Mouse (Mus musculus): ENCODE data around the gene Lama4.

The Lama4 gene

DNA sequence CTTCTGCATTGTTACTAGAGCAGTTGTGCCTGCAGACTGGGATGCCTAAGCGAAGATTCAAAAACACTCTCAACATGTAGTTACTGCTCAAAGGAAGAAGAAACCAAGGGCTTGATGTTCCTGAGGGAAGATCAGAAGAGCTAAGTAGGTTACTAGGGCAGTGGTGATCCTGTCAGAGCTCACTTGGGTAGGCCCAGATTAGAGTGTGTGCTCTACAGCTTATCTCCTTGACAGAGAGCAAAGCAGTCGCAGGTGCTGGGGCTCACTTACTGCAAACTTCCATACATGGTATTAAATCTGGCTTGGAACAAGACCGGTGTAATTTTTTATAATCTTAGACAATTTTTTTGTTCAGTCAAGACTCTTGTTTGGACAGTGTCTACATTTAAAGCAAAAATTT is 172.5 kb downstream of the Lama4 start:
- no peak for DNase-seq (ENCODE audit: low read depth, low spot score)
- Histone ChIP-seq H3K27me3 (ENCODE audit: control insufficient read depth, insufficient read depth, low read length, poor library complexity, severe bottlenecking) (no peaks in the 10 kb centered on the region), H3K36me3 (ENCODE audit: control insufficient read depth, insufficient read depth, low read length, poor library complexity, severe bottlenecking) (0 out of 2 replicates have a peak, but pooled peaks cover 3% of the 10 kb centered on the region)

DNA sequence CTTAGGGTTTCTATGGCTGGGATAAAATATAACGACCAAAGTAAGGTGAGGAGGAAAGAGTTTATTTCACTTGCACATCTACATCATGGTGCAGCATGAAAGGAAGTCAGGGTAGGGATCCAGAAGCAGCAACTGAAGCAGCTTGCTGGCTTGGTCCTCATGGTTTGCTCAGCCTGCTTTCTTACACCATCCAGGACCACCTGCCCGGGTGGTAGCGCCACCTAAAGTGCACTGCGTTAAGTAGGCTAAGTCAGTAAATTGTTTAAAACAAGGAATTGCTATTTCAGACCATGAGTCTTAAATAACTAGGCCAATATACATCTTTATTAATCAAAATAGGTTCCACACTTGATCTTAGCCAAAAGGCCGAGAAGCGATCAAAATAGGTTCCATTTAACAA is 173.4 kb downstream of the Lama4 start:
- H3K36me3 ChIP-seq (ENCODE audit: control insufficient read depth, insufficient read depth, low read length, poor library complexity, severe bottlenecking), result 0 out of 2 replicates have a peak, but pooled peaks cover 3% of the 10 kb centered on the region
- DNase-seq (ENCODE audit: low read depth, low spot score), result no peak

DNA sequence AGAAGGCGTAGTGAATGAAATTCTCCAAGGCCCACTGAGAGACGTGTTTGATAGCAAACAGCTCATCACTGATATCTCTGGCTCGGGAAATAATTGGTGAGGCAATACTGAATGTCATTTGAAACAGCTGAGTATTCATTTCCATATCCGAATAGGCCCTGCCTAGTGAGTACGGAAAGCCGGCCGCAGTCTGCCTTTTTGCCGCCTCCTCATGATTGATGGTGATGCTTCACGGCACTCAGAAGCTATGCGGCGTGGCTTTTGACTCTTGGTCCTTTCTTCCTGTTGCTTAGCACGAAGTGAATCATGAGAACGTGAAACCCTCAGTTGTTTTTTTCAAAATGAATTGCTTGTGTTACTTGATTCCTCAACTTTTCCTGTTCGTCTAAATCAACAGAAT is 175.5 kb downstream of the Lama4 start:
- Histone ChIP-seq H3K36me3 (ENCODE audit: control insufficient read depth, insufficient read depth, low read length, poor library complexity, severe bottlenecking) (peaks cover 7% of the 10 kb centered on the region; the same call in 1 of the 2 replicates), H3K27me3 (ENCODE audit: control insufficient read depth, insufficient read depth, low read length, poor library complexity, severe bottlenecking) (no peaks in the 10 kb centered on the region)
- DNase-seq (ENCODE audit: low read depth, low spot score), result no peak

More for the DNA sequence above, 173.4 kb downstream of the Lama4 start:
- H3K27me3 ChIP-seq (ENCODE audit: control insufficient read depth, insufficient read depth, low read length, poor library complexity, severe bottlenecking), result no peaks in the 10 kb centered on the region

DNA sequence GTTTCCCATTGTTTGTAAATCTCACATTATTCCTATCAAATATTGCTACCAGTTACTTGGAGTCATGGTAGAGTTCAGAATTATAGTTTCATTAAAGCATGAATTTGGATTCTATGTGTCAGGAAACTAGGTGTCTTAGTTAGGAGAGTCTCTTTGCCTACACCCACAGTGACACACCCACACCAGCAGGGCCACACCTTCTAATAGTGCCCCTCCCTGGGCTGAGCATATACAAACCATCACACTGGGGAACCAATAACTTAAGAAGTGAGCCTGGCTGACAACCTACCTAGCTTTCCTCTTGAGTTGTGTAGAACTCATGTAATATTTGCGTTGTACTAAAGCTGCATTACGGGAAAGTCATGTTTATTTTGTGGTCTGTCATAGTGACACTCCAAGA is 176.1 kb downstream of the Lama4 start:
- peaks cover 9% of the 10 kb centered on the region; the same call in 1 of the 2 replicates for H3K36me3 ChIP-seq (ENCODE audit: control insufficient read depth, insufficient read depth, low read length, poor library complexity, severe bottlenecking)
- no peak for DNase-seq (ENCODE audit: low read depth, low spot score)
- no peaks in the 10 kb centered on the region for H3K27me3 ChIP-seq (ENCODE audit: control insufficient read depth, insufficient read depth, low read length, poor library complexity, severe bottlenecking)

DNA sequence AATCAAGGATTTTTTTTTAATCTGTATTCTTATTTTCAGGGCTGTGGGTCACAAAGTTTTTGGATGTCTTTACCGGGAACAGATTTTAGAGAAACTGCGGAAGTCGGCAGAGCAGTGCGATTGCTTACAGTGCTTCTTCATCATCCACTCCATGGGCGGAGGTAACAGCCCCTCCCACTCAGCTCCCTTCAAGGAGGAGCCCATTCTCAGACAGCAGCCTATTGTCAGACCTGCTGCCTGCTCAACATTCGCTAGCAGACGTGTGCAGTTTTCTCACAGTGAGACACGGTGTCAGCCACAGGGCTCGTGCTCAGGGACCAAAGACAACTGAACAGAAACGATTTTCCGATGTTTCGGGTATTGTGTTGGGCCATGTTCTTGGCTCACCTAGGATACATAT is 176.9 kb downstream of the Lama4 start:
- Histone ChIP-seq H3K36me3 (ENCODE audit: control insufficient read depth, insufficient read depth, low read length, poor library complexity, severe bottlenecking) (peaks cover 9% of the 10 kb centered on the region; the same call in 1 of the 2 replicates), H3K27me3 (ENCODE audit: control insufficient read depth, insufficient read depth, low read length, poor library complexity, severe bottlenecking) (no peaks in the 10 kb centered on the region)
- DNase-seq (ENCODE audit: low read depth, low spot score), result no peak

DNA sequence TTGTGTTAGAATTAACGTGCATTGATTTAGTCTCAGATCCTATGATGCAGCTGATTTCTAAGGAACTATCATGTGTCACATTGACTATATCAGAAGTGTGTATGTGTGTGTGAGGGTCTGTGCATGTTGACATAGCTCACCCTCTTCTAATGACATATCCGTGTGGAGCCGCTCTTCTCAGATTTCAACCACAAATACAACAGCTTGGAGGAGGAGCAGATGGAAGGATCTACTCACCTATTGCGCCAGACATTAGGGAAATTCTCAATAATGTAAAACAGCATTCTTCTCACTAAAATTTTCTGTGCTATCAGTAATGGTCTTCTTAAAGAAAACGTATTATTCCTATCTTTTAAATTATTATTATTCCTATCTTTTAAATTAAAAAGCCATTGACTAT is 191.4 kb downstream of the Lama4 start:
- H3K36me3 ChIP-seq (ENCODE audit: control insufficient read depth, insufficient read depth, low read length, poor library complexity, severe bottlenecking), result no peaks in the 10 kb centered on the region
- no peaks in the 10 kb centered on the region for H3K27me3 ChIP-seq (ENCODE audit: control insufficient read depth, insufficient read depth, low read length, poor library complexity, severe bottlenecking)
- DNase-seq (ENCODE audit: low read depth, low spot score), result no peak

DNA sequence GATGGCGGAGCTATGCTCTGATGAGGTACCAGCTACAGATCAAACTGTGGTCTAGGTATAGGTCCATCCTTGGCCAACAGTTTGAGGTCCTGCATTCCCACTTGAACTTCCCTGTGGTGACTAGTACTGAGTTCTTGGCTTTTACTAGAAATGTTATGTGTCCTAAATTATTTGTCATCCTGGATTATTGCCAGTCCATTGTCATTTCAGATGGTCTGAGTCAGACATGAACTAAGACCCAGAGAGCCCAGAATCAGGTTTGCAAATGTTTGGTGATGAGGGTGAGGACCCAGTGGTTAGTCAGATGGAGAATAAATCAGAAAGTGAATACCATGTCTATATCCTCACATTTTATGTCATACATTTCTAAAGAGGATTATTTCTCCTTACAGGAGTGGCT is 192.0 kb downstream of the Lama4 start:
- DNase-seq (ENCODE audit: low read depth, low spot score), result no peak

DNA sequence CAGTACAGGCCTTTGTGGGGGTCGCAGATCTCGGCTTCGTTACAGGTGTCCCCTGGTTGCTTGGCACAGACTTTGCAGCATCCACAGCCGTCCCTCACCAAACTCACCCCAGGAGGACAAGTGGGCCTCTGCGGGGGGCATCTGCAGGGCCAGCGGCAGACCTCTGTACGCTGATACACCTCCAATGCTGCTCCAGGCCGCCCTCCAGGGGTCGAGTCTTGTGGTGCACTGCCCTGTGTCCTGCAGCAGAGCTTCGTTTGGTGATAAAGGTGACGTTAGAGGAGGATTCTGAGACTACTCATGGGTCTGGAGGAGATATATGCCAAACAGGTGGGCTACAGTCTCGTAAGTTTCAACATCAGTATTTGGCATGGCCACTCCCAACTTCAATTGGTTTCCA is 193.0 kb downstream of the Lama4 start:
- DNase-seq (ENCODE audit: low read depth, low spot score), result no peak
- Histone ChIP-seq H3K36me3 (ENCODE audit: control insufficient read depth, insufficient read depth, low read length, poor library complexity, severe bottlenecking) (no peaks in the 10 kb centered on the region), H3K27me3 (ENCODE audit: control insufficient read depth, insufficient read depth, low read length, poor library complexity, severe bottlenecking) (no peaks in the 10 kb centered on the region)

More for the DNA sequence above, 192.0 kb downstream of the Lama4 start:
- no peaks in the 10 kb centered on the region for H3K27me3 ChIP-seq (ENCODE audit: control insufficient read depth, insufficient read depth, low read length, poor library complexity, severe bottlenecking)
- no peaks in the 10 kb centered on the region for H3K36me3 ChIP-seq (ENCODE audit: control insufficient read depth, insufficient read depth, low read length, poor library complexity, severe bottlenecking)
